Mouse (Mus musculus) fat pad, adult 2 months (tissue): ENCODE measurements around the gene Prkar1a.

Experiments
- DNase-seq: peaks from one replicate; pipeline ENCODE4 v3.0.0-alpha.2; 2011; ENCODE audit warnings: low read depth, low spot score; ENCODE audit errors: extremely low read depth

The Prkar1a gene

DNA sequence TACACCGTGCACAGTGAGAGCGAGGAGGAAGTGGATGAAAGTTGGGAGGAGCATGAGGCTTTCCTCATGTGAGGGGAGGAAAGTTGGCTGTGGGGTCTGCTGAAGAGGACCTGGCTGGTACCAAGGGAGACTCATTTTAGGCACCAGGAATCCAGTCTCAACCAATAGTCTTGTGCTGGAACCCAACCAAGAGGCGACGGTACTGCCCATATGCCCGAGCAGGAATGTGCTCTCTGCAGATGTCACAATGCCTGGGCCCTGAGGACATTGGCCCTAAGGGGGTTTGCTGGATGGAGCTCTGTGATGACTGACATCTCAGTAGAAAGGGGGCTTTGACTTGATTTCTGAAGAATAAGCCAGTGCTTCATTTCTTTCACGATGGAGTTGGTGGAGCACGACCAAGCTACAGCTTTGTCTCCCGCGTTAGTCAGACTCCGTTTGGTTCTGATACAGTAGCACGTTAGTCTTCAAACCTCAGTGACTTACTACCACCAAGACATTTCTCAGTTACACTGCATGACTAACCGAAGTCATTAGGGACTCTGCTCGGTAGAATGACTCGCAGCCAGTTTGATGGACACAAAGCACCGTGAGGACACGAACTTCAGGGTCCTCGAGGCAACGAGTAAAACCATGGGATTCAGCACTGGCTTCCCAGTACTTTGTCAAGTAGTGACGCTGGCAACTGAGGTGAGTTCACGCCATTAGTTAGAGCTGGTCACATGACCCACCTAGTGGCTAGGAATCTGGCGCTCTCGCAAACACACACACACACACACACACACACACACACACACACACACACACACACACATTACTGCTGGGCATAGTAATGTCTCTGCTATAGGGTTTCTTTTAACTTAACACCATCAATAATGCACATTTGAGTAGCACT, 55.4 kb downstream of the Prkar1a start:
- no peak for DNase-seq

DNA sequence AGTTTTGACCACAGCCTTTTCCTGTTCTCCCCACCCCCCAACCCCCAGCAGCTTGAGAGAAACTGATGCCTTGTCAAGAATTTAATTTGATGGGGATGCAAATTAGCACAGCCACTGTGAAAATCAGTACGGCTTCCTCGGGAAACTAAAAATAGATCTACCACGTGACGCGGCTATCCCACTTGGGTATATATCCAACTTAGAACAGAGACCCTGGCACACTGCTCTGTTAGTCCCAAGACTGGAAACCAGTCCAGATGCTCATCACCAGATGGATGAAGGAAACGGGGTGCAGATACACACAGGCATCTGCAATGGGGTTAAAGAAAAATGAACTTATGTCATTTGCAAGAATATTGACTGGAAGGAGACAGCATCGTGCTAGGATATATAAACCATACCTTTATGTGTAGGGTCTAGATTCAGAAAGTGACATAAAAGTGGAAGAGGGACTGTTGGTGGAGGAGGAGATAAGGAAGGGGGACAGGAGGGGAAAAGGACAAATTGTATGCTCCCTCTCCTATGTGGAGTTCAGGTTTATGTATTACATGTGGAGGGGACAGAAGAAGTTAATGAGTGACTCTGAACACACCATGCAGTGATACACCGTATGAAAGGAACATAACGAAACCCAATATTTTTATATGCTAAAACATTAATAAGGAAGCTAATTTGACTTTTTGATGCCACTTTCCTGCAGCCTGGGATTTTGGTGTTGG, 56.3 kb downstream of the Prkar1a start:
- DNase-seq: no peak

DNA sequence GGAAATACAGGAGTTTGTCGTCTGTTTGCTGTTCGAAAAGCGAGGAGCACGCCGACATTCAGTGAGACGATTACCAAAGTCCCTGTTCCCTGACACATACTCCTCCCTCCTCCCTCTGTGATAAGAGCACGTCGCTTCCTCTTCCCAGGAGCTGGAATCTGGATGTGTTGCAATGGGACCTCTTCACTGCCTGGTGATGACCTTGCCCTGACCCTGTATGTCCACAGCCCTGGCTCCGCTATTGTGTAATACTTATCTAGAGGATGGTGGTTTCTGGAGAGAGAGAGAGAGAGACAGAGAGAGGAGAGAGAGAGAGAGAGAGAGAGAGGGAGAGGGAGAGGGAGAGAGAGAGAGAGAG, 56.8 kb downstream of the Prkar1a start:
- DNase-seq: no peak

DNA sequence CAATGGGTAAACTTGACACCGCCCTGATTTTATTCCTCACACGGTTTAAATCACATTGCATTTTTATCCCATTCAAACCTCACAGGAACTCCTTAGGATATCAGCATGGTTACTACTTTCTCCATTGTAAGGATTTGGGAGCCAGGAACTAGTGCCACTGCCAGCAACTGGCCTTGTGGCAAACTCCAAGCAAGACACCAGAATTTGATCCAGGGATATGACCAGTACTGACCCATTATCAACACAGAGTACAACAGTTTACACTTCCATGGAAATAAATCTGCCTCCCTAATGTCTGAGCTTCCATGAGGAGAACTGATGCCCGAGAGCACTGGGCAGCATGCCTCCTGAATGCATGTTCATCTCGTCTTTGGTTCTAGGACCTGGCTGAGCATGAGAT, 57.4 kb downstream of the Prkar1a start:
- no peak for DNase-seq

DNA sequence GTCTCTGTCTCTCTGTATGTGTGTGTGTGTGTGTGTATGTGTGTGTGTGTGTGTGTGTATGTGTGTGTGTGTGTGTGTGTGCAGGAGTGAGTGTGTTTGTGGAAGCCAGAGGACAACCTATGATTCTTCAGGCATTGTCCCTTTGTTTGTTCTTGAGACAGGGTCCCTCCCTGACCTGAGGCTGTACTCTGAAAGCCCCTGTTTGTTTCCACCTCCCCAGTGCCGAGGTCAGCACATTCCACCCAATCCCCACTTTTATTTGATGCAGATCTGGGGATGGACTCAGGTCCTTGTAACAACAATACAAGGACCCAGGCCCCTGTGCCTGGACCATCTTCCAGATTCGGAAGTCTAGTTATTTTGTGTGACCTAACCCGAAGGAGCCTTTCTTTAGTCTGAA, 58.2 kb downstream of the Prkar1a start:
- no peak for DNase-seq

DNA sequence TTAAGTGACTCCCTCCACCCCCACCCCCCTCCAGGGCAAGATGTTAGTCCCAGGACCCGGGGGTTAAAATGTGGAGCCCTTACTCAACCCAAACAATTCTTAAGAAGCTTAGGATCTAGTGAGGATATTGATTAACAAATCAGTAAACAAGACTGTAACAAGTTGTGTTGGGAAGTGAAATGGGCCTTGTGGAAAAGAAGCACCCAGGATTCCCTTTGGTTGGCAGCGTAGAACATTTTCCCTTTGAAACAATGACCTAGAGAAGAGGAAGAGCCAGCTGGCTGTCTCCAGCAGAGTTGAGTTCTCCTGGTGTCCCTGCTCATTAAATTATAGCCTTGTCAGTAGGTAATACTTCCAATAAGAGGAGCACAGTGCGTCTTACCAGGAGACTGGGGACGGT, 59.6 kb downstream of the Prkar1a start:
- no peak for DNase-seq

DNA sequence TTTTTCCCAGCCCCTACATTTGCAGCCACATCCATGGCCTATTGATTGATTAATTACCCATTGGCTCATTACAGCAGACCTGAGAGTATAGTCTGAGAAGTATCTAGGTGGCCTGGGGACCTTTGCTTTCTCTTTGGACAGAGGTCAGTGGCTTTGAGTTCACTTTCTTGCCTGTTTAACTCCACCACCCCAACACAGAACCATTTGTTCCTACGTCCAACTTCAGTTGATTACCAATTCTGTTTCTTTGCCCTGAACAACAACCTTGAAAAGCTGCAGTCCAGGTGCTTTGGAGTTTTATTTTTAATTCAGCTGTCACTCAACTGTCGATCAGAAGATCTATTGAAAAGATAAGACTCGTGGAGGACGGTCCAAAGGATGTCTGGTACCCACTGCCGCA, 60.3 kb downstream of the Prkar1a start:
- DNase-seq: no peak

DNA sequence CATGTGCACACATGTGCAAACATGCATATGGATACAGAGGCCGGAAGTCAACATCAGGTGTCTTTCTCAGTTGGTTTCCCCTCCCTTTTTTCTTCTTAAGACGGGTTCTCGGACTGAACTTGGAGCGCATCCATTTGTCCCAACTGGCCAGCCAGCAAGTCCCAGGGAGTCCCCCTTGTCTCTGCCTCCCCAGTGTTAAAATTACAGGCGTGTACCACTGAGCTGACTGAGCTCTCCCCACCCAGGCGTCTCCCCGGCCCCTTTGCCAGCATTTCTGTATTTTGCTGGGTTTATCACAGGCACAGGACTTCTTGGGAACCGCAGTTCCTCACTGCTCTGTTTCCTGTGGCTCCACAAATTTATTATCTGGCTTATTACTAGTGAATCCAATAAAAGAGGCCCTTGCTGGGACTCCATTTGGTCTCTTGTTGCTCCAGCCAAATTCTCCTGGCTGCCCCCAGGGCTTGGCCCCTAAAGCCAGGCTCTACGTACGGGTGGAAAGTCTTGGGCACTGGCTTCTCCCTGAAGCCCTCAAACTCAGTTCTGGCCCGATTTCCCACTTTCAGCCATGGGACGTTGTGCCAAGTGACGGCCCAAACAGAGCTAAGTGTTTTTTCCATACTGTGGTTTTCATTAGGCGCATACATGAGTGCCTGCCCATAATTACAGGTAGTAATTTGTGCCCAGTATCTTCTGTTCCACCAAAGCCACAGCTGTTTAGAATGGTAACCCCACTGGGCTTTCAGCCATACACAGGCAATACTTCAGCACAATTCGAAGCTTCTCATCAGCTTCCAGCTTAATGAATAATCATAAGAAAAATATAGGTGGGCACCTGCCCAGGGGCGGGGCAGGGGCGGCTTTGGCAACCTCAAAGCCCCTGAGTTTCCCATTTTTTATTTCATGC, 65.4 kb downstream of the Prkar1a start:
- no peak for DNase-seq

DNA sequence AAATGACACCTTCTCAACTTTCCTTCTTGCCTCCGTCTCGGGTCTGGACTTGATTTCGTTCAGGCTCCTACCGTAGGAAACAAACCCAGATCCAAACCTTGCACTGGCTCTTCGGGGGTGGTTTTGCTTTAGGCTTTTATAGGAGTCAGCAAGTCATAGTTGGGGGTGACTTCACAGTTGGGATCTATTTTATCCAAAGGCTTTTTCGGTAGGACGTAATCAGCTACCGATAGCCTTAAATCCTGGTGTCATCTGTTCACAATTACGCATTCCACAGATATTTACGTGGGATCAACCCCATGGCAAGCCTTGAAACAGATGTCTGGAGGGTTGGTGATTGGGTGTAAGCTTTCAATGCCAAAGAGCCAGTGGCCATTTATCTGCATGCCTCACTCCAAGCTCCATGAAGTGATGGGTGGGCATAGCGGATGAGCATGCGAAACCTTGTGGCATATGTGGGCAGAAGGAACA, 66.1 kb downstream of the Prkar1a start:
- DNase-seq: no peak

DNA sequence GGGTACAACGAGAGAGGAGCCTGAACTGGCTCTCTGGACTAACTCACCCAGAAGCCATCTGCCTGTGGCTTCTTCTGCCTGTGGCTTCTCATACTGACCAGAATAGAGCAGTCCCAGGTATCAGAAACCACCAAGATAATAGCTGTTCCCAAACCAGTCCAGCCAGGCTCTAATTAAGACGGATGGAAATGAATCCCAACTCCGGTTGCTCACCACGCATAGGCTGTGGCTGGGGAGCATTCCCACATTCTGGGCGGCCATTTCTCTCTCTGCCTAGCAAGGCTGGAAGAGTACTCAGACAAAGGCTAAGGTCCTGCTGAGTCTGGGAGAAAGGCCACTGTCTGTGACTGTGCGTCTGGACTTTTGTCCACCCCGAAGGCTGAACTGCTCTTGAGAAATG, 67.8 kb downstream of the Prkar1a start:
- DNase-seq: no peak

DNA sequence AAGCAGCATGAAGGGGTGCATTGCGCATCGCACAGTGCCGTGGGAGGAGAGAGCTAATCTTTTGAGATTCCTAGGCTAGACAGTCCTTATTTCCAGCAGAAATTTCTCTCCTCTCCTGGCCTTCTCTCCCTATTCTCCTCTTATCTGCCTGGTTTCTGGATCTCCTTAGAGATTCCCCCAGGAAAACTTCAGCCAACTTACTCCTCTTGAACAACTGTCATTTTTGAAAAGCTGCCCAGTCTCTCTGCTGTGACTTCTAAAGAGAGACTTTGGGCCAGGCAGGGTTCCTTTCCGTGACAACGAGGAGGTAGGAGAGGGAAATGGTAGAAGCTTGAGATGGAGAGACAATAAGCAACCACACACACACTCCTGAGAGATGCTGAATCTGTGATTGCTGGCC, 68.2 kb downstream of the Prkar1a start:
- DNase-seq: no peak

DNA sequence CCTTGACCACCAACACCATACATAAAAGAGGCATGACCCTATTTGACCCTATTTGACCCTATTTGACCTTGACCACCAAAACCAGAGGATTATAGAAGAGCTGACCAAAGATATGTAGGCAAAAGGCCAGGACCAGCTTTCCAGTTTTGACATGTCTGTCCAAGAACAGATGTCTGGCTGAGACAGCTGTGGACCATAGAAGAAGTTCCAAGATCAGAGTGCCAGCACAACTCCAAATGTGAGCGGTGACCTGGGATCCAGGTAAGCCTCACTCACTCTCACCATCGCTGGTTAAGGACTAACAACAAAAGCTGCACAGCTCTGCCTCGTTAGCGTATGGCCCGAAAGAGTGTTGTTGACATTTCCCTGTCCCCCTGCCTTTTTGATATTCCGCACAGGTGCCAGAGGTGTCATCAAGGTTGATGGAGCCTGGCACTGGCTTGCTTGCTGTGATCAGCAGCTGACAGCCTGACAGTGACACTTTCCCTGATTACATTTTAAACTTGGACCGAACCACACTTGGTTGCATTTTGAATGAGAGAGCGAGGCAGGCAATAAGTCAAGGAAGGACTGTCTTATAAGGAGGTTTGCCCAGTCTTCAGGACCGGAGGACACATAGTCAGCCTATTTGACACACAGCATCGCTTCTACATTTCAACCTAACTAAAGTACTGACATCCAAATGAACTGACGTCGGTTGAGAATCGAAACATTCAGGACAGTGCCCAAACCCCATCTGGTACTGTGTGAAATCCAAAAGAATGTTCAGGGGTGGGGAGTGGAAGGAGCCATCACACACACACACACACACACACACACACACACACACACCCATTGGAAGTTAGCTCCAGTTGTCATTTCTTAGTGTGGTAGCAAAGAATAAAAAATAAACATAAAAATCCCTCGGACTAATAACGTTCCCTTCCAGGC, 69.0 kb downstream of the Prkar1a start:
- no peak for DNase-seq
